ENCODE assay signal across 8 mouse cellular contexts in the genomic region with DNA sequence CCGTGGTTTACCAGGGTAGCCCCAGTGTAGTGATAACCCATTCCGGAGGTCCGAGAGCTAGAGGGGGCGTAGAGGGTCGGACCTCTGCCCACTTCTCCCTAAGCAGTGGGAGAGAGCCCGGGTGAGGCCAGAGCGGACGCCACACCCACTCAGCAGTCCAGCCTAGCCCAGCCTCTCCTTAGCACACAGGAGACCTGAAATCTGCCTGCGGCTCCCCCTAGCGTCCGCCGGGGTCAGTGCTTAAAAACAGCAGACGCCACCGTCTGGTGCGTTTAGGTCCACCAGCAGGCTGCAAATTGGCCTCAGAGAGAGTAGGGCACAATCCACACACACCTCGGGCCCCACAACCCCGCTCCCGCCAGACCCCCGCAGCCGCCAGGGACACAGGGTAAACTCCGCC. TPM values are rescaled to one million over a fixed set of nuclear protein-coding genes. Genes with fewer than 3 reads are reported as not detected.
A peak's percentile ranks its signal among the peaks of the same experiment; 100 is the strongest.
DNase-seq lines count a peak whose midpoint lies in the region; ATAC-seq and TF ChIP-seq lines count a peak whose summit lies in the region.

No protein-coding gene starts in this region.

- peak; percentile 79 to 81 for DNase-seq in B cell, adult 2 months
- peak; percentile 50 for DNase-seq in c-Kit-negative CD71-positive TER-119-positive erythroid progenitor cells, embryonic 14.5 days (ENCODE audit: low read depth, low spot score)
- DNase-seq in forebrain, embryonic 10.5 days (ENCODE audit: extremely low spot score, low spot score), result peak; percentile 89
- peak; percentile 93 for DNase-seq in kidney, postnatal 14 days
- DNase-seq in liver, embryonic 14.5 days (ENCODE audit: low read depth in 3 of 3, low spot score in 3 of 3), result peak; percentile 65 to 68 (median 67)
- peak; percentile 92 for DNase-seq in neural tube, embryonic 11.5 days (ENCODE audit: low spot score)

- H3K27ac ChIP-seq in forebrain, embryonic 10.5 days, result peak overlapping the region; percentile 73
- H3K27ac ChIP-seq in heart, embryonic 15.5 days, result peak overlapping the region; percentile 85
- no peak overlapping the region for H3K27ac ChIP-seq in liver, embryonic 14.5 days
- no peak overlapping the region for H3K27ac ChIP-seq in neural tube, embryonic 11.5 days (ENCODE audit: low read depth, low read length)
- H3K27ac ChIP-seq in stomach, embryonic 16.5 days (ENCODE audit: low read length), result peak overlapping the region; percentile 21

- peaks cover 82% of the 10 kb centered on the region for H3K27me3 ChIP-seq in forebrain, embryonic 10.5 days (ENCODE audit: poor library complexity, severe bottlenecking)
- peaks cover 11% of the 10 kb centered on the region; the same call in 1 of the 2 replicates for H3K27me3 ChIP-seq in heart, embryonic 15.5 days
- peaks cover 3% of the 10 kb centered on the region; the same call in 1 of the 2 replicates for H3K27me3 ChIP-seq in liver, embryonic 14.5 days (ENCODE audit: control insufficient read depth, insufficient read depth, low read length)
- 0 out of 2 replicates have a peak, but pooled peaks cover 2% of the 10 kb centered on the region for H3K27me3 ChIP-seq in neural tube, embryonic 11.5 days (ENCODE audit: control insufficient read depth, insufficient read depth, low read length)
- no peaks in the 10 kb centered on the region for H3K27me3 ChIP-seq in stomach, embryonic 16.5 days (ENCODE audit: control insufficient read depth, insufficient read depth, low read length)

- no peaks in the 10 kb centered on the region for H3K9me3 ChIP-seq in forebrain, embryonic 10.5 days
- H3K9me3 ChIP-seq in heart, embryonic 15.5 days (replicated peaks), result no peaks in the 10 kb centered on the region
- H3K9me3 ChIP-seq in liver, embryonic 14.5 days (ENCODE audit: control insufficient read depth, low read length), result no peaks in the 10 kb centered on the region
- no peaks in the 10 kb centered on the region for H3K9me3 ChIP-seq in neural tube, embryonic 11.5 days (ENCODE audit: control insufficient read depth, low read length)
- no peaks in the 10 kb centered on the region for H3K9me3 ChIP-seq in stomach, embryonic 16.5 days (replicated peaks; ENCODE audit: control insufficient read depth, low read length)

- no peak for TF ChIP-seq EP300 in liver, embryonic 14.5 days (IDR thresholded peaks at IDR 0.05; ENCODE audit: low read depth)

- TF ChIP-seq CTCF in liver, embryonic 14.5 days (IDR thresholded peaks at IDR 0.05; ENCODE audit: low read depth), result peak; percentile 98

- whole genome bisulfite sequencing in forebrain, embryonic 10.5 days, result under 1% methylated on average over 21 of the region's 21 CpGs
- 2% methylated on average over 21 of the region's 21 CpGs for WGBS in heart, embryonic 15.5 days
- WGBS in liver, embryonic 14.5 days (ENCODE audit: insufficient replicate concordance), result 2% methylated on average over 21 of the region's 21 CpGs
- 1% methylated on average over 21 of the region's 21 CpGs for WGBS in neural tube, embryonic 11.5 days
- WGBS in stomach, embryonic 16.5 days, result 3% methylated on average over 21 of the region's 21 CpGs

- no peaks in the 10 kb centered on the region for H3K36me3 ChIP-seq in forebrain, embryonic 10.5 days (replicated peaks)
- no peaks in the 10 kb centered on the region for H3K36me3 ChIP-seq in heart, embryonic 15.5 days
- no peaks in the 10 kb centered on the region for H3K36me3 ChIP-seq in liver, embryonic 14.5 days (replicated peaks; ENCODE audit: control insufficient read depth, insufficient read depth, low read depth)
- no peaks in the 10 kb centered on the region for H3K36me3 ChIP-seq in neural tube, embryonic 11.5 days (ENCODE audit: control insufficient read depth, insufficient read depth, low read length)
- H3K36me3 ChIP-seq in stomach, embryonic 16.5 days (ENCODE audit: control insufficient read depth, insufficient read depth, low read length), result no peaks in the 10 kb centered on the region

- ATAC-seq in heart, embryonic 15.5 days (replicated peaks; ENCODE audit: insufficient number of reproducible peaks, insufficient read depth, low FRiP score, low read depth), result peak; percentile 82
- ATAC-seq in liver, embryonic 14.5 days (ENCODE audit: insufficient read depth), result peak; percentile 58; the same call in 1 of the 2 replicates
- ATAC-seq in neural tube, embryonic 11.5 days (ENCODE audit: insufficient read depth, low FRiP score, low TSS enrichment), result peak; percentile 71; the same call in 1 of the 2 replicates
- peak; percentile 83 for ATAC-seq in stomach, embryonic 16.5 days (ENCODE audit: insufficient read depth, low FRiP score)

- H3K4me3 ChIP-seq in forebrain, embryonic 10.5 days, result peak overlapping the region; percentile 49
- H3K4me3 ChIP-seq in heart, embryonic 15.5 days, result peak overlapping the region; percentile 51
- 0 out of 4 replicates have a peak overlapping the region, but pooled peaks of 1 of the 2 experiments have one; percentile 18 for H3K4me3 ChIP-seq in liver, embryonic 14.5 days (ENCODE audit: insufficient read depth in 1 of 2, low read depth in 2 of 2, low read length in 2 of 2)
- H3K4me3 ChIP-seq in neural tube, embryonic 11.5 days (ENCODE audit: low read depth, low read length), result no peak overlapping the region; the same call in 1 of the 2 replicates
- H3K4me3 ChIP-seq in stomach, embryonic 16.5 days (replicated peaks; ENCODE audit: low read length), result peak overlapping the region; percentile 37

- peak overlapping the region; percentile 63 for H3K9ac ChIP-seq in heart, embryonic 15.5 days
- H3K9ac ChIP-seq in liver, embryonic 14.5 days (replicated peaks), result no peak overlapping the region
- H3K9ac ChIP-seq in neural tube, embryonic 11.5 days (ENCODE audit: low read length), result no peak overlapping the region
- peak overlapping the region; percentile 61 for H3K9ac ChIP-seq in stomach, embryonic 16.5 days (ENCODE audit: low read length)

- peak overlapping the region; percentile 83 for H3K4me2 ChIP-seq in heart, embryonic 15.5 days
- H3K4me2 ChIP-seq in liver, embryonic 14.5 days (ENCODE audit: low read depth), result peak overlapping the region; percentile 25
- H3K4me2 ChIP-seq in neural tube, embryonic 11.5 days (ENCODE audit: low read depth), result peak overlapping the region; percentile 33
- H3K4me2 ChIP-seq in stomach, embryonic 16.5 days (ENCODE audit: low read depth, low read length), result peak overlapping the region; percentile 56

- H3K4me1 ChIP-seq in forebrain, embryonic 10.5 days, result peaks cover 51% of the 10 kb centered on the region
- H3K4me1 ChIP-seq in heart, embryonic 15.5 days (replicated peaks), result peaks cover 38% of the 10 kb centered on the region
- H3K4me1 ChIP-seq in liver, embryonic 14.5 days (replicated peaks; ENCODE audit: control insufficient read depth in 2 of 2, insufficient read depth in 2 of 2, low read length in 1 of 2), result peaks cover 0 to 2% of the 10 kb centered on the region in 2 experiments; a peak in 1 of 4 replicates
- H3K4me1 ChIP-seq in neural tube, embryonic 11.5 days (ENCODE audit: control insufficient read depth, insufficient read depth, low read length), result peaks cover 9% of the 10 kb centered on the region
- H3K4me1 ChIP-seq in stomach, embryonic 16.5 days (ENCODE audit: control insufficient read depth, insufficient read depth, low read length), result peaks cover 26% of the 10 kb centered on the region

RNA-seq across cellular contexts. Expression of a gene that starts 3.5 kb away (rescaled TPM):
- 5.2 and 5.6 TPM in 2 replicates for polyA plus RNA-seq in forebrain, embryonic 10.5 days (2016; fragmentation: Nextera tagmentation; extraction: Ambion mirVana)
- polyA plus RNA-seq in heart, embryonic 15.5 days (2015; fragmentation: Nextera tagmentation; extraction: Ambion mirVana), result 8.0 and 15.1 TPM in 2 replicates
- polyA plus RNA-seq in liver, embryonic 14.5 days (2012; rRNA removed), result 18.1 and 20.1 TPM in 2 replicates
- 15.8 and 19.3 TPM in 2 replicates for polyA plus RNA-seq in liver, embryonic 14.5 days (2014; fragmentation: Nextera tagmentation; extraction: Ambion mirVana)
- polyA plus RNA-seq in neural tube, embryonic 11.5 days (2014; fragmentation: Nextera tagmentation; extraction: Ambion mirVana), result 5.3 and 6.6 TPM in 2 replicates
- polyA plus RNA-seq in stomach, embryonic 16.5 days (2015; fragmentation: Nextera tagmentation; extraction: Ambion mirVana), result 9.0 and 9.6 TPM in 2 replicates

RNA-seq across cellular contexts. Expression of a gene that starts 6.7 kb away (rescaled TPM):
- polyA plus RNA-seq in forebrain, embryonic 10.5 days (2016; fragmentation: Nextera tagmentation; extraction: Ambion mirVana), result 0.25 TPM in 1 of 2 replicates, not detected in the other
- 0.45 and 1.6 TPM in 2 replicates for polyA plus RNA-seq in heart, embryonic 15.5 days (2015; fragmentation: Nextera tagmentation; extraction: Ambion mirVana)
- not detected in 2 replicates for polyA plus RNA-seq in liver, embryonic 14.5 days (2012; rRNA removed)
- polyA plus RNA-seq in liver, embryonic 14.5 days (2014; fragmentation: Nextera tagmentation; extraction: Ambion mirVana), result 0.15 and 0.21 TPM in 2 replicates
- polyA plus RNA-seq in neural tube, embryonic 11.5 days (2014; fragmentation: Nextera tagmentation; extraction: Ambion mirVana), result not detected in 2 replicates
- polyA plus RNA-seq in stomach, embryonic 16.5 days (2015; fragmentation: Nextera tagmentation; extraction: Ambion mirVana), result 1.4 and 1.6 TPM in 2 replicates

RNA-seq across cellular contexts. Expression of a gene that starts 29.0 kb away (rescaled TPM):
- polyA plus RNA-seq in forebrain, embryonic 10.5 days (2016; fragmentation: Nextera tagmentation; extraction: Ambion mirVana), result 2.1 and 4.4 TPM in 2 replicates
- polyA plus RNA-seq in heart, embryonic 15.5 days (2015; fragmentation: Nextera tagmentation; extraction: Ambion mirVana), result 4.8 and 8.1 TPM in 2 replicates
- polyA plus RNA-seq in liver, embryonic 14.5 days (2012; rRNA removed), result 57.6 and 61.8 TPM in 2 replicates
- polyA plus RNA-seq in liver, embryonic 14.5 days (2014; fragmentation: Nextera tagmentation; extraction: Ambion mirVana), result 78.7 and 88.5 TPM in 2 replicates
- 3.4 and 3.7 TPM in 2 replicates for polyA plus RNA-seq in neural tube, embryonic 11.5 days (2014; fragmentation: Nextera tagmentation; extraction: Ambion mirVana)
- polyA plus RNA-seq in stomach, embryonic 16.5 days (2015; fragmentation: Nextera tagmentation; extraction: Ambion mirVana), result 11.2 and 12.8 TPM in 2 replicates

RNA-seq across cellular contexts. Expression of a gene that starts 35.8 kb away (rescaled TPM):
- 30.1 and 30.3 TPM in 2 replicates for polyA plus RNA-seq in forebrain, embryonic 10.5 days (2016; fragmentation: Nextera tagmentation; extraction: Ambion mirVana)
- polyA plus RNA-seq in heart, embryonic 15.5 days (2015; fragmentation: Nextera tagmentation; extraction: Ambion mirVana), result 20.1 and 26.7 TPM in 2 replicates
- 22.5 and 23.2 TPM in 2 replicates for polyA plus RNA-seq in liver, embryonic 14.5 days (2012; rRNA removed)
- 5.3 and 6.6 TPM in 2 replicates for polyA plus RNA-seq in liver, embryonic 14.5 days (2014; fragmentation: Nextera tagmentation; extraction: Ambion mirVana)
- polyA plus RNA-seq in neural tube, embryonic 11.5 days (2014; fragmentation: Nextera tagmentation; extraction: Ambion mirVana), result 36.7 and 37.2 TPM in 2 replicates
- 29.3 and 32.9 TPM in 2 replicates for polyA plus RNA-seq in stomach, embryonic 16.5 days (2015; fragmentation: Nextera tagmentation; extraction: Ambion mirVana)

Comparison
In these comparisons a context has a peak if more than half of its experiments do, and no peak if none do; other contexts are left out.
1. H3K27ac ChIP-seq: peak in forebrain, embryonic 10.5 days (single experiment), heart, embryonic 15.5 days (single experiment) and stomach, embryonic 16.5 days (single experiment); none in liver, embryonic 14.5 days (single experiment) and neural tube, embryonic 11.5 days (single experiment).
2. H3K4me2 ChIP-seq: peak in every context shown above with its lines; median percentile 83 in heart, embryonic 15.5 days; 56 in stomach, embryonic 16.5 days; 33 in neural tube, embryonic 11.5 days; 25 in liver, embryonic 14.5 days.
3. H3K9ac ChIP-seq: peak in heart, embryonic 15.5 days (single experiment) and stomach, embryonic 16.5 days (single experiment); none in liver, embryonic 14.5 days (single experiment) and neural tube, embryonic 11.5 days (single experiment).
4. Peak in every context shown above with its lines, with median percentiles within 50 percentile points of each other: DNase-seq and ATAC-seq.